Mouse (Mus musculus) MEL (cell line): ENCODE results near the gene Gm49345. TPM values are rescaled to one million over a fixed set of nuclear protein-coding genes. Genes with fewer than 3 reads are reported as not detected.

Experiments used
- DNase-seq: peaks from one replicate; pipeline ENCODE4 v3.0.0; 2011; ENCODE audit warnings: low read depth, low spot score
- H3K27ac ChIP-seq: 2 replicates; pipeline ENCODE4 v1.5.1; 2012; ENCODE audit warnings: low read depth, mild to moderate bottlenecking, control low read depth, low read length, moderate library complexity; ENCODE audit not compliant: control insufficient read depth
- H3K27me3 ChIP-seq, 2 experiments: fragments of 150-350 bp in 1 of 2; sonication (generic) in 1 of 2; 2 replicates each; pipeline ENCODE4 v1.6.1; 2012; ENCODE audit warnings: low read length in 2 of 2, mild to moderate bottlenecking in 2 of 2, improper control_type of control experiment in 1 of 2, moderate library complexity in 1 of 2; ENCODE audit not compliant: insufficient read depth in 2 of 2, control insufficient read depth in 1 of 2
- H3K36me3 ChIP-seq, 2 experiments: 2 replicates each; pipeline ENCODE4 v1.6.1; 2012 to 2014; ENCODE audit warnings: low read length in 2 of 2, improper control_type of control experiment in 1 of 2, inconsistent platforms in 1 of 2, mild to moderate bottlenecking in 1 of 2; ENCODE audit not compliant: insufficient read depth in 2 of 2, control insufficient read depth in 1 of 2
- H3K4me1 ChIP-seq, 2 experiments: fragments of 150-350 bp in 1 of 2; sonication (generic) in 1 of 2; 2 replicates each; pipeline ENCODE4 v1.6.1; 2012; ENCODE audit warnings: low read length in 2 of 2, improper control_type of control experiment in 1 of 2, mild to moderate bottlenecking in 1 of 2; ENCODE audit not compliant: insufficient read depth in 2 of 2, control insufficient read depth in 1 of 2
- H3K4me3 ChIP-seq, 2 experiments: fragments of 150-350 bp in 1 of 2; sonication (generic) in 1 of 2; 2 replicates each; pipeline ENCODE4 v1.5.1; 2012; ENCODE audit warnings: low read depth in 2 of 2, low read length in 2 of 2, mild to moderate bottlenecking in 2 of 2, moderate library complexity in 2 of 2, control low read depth in 1 of 2, improper control_type of control experiment in 1 of 2; ENCODE audit not compliant: control insufficient read depth in 1 of 2, insufficient read depth in 1 of 2
- H3K79me2 ChIP-seq: 2 replicates; pipeline ENCODE4 v1.6.1; 2012; ENCODE audit warnings: mild to moderate bottlenecking, low read length, moderate library complexity; ENCODE audit not compliant: control insufficient read depth, poor library complexity, insufficient read depth
- H3K9ac ChIP-seq: 2 replicates; pipeline ENCODE4 v1.6.1; 2012; ENCODE audit warnings: low read depth, mild to moderate bottlenecking, control low read depth, low read length, moderate library complexity; ENCODE audit not compliant: control insufficient read depth, poor library complexity, severe bottlenecking
- H3K9me3 ChIP-seq: fragments of 150-350 bp; sonication (generic); replicated peaks from 2 replicates; pipeline ENCODE4 v1.6.1; 2012; ENCODE audit warnings: mild to moderate bottlenecking, low read length, improper control_type of control experiment, moderate library complexity; ENCODE audit not compliant: insufficient read depth
- BHLHE40 ChIP-seq: IDR thresholded peaks from 2 replicates; pipeline ENCODE4 v1.6.1; 2012; ENCODE audit warnings: low read depth, mild to moderate bottlenecking, inconsistent platforms, low read length, improper control_type of control experiment, borderline replicate concordance
- CHD1 ChIP-seq: IDR thresholded peaks from 2 replicates; pipeline ENCODE4 v1.6.1; 2012; ENCODE audit warnings: low read depth, mild to moderate bottlenecking, inconsistent platforms, low read length, improper control_type of control experiment
- CTCF ChIP-seq, 3 experiments: IDR thresholded peaks in 2 of 3; conservative IDR thresholded peaks in 1 of 3; 2 replicates each; pipeline ENCODE4 v1.5.1; 2011 to 2012; ENCODE audit warnings: low read length in 3 of 3, low read depth in 2 of 3, mild to moderate bottlenecking in 2 of 3, improper control_type of control experiment in 1 of 3, inconsistent platforms in 1 of 3, mixed read lengths in 1 of 3, moderate library complexity in 1 of 3; ENCODE audit not compliant: control insufficient read depth in 1 of 3, insufficient read depth in 1 of 3, poor library complexity in 1 of 3, severe bottlenecking in 1 of 3
- ELF1 ChIP-seq: IDR thresholded peaks from 2 replicates; pipeline ENCODE4 v1.6.1; 2014; ENCODE audit warnings: low read depth, mild to moderate bottlenecking, inconsistent platforms, low read length, improper control_type of control experiment, moderate library complexity
- EP300 ChIP-seq, 2 experiments: IDR thresholded peaks; 2 replicates each; pipeline ENCODE4 v1.6.1; 2011; ENCODE audit warnings: improper control_type of control experiment in 2 of 2, low read length in 2 of 2, low read depth in 1 of 2, mild to moderate bottlenecking in 1 of 2
- GATA1 ChIP-seq: IDR thresholded peaks from 2 replicates; pipeline ENCODE4 v1.6.1; 2011; ENCODE audit warnings: low read depth, low read length, improper control_type of control experiment
- HCFC1 ChIP-seq: IDR thresholded peaks from 2 replicates; pipeline ENCODE4 v1.6.1; 2012; ENCODE audit warnings: low read depth, mild to moderate bottlenecking, inconsistent platforms, low read length, improper control_type of control experiment, moderate library complexity
- KAT2A ChIP-seq: conservative IDR thresholded peaks from 2 replicates; pipeline ENCODE4 v1.6.1; 2012; ENCODE audit warnings: low read depth, low read length, improper control_type of control experiment, inconsistent platforms
- MAZ ChIP-seq: IDR thresholded peaks from 2 replicates; pipeline ENCODE4 v1.6.1; 2012; ENCODE audit warnings: low read depth, mild to moderate bottlenecking, inconsistent platforms, low read length, improper control_type of control experiment
- MEF2A ChIP-seq: IDR thresholded peaks from 2 replicates; pipeline ENCODE4 v1.6.1; 2014; ENCODE audit warnings: low read depth, mild to moderate bottlenecking, inconsistent platforms, low read length, improper control_type of control experiment; ENCODE audit not compliant: poor library complexity, insufficient replicate concordance, severe bottlenecking; ENCODE audit errors: extremely low read depth
- MXI1 ChIP-seq: IDR thresholded peaks from 2 replicates; pipeline ENCODE4 v1.6.1; 2011; ENCODE audit warnings: mild to moderate bottlenecking, low read depth, low read length, improper control_type of control experiment
- MYC ChIP-seq: IDR thresholded peaks from 2 replicates; pipeline ENCODE4 v1.6.1; 2011; ENCODE audit warnings: low read depth, mild to moderate bottlenecking, low read length, improper control_type of control experiment, moderate library complexity
- NELFE ChIP-seq: IDR thresholded peaks from 2 replicates; pipeline ENCODE4 v1.6.1; 2011; ENCODE audit warnings: low read depth, low read length, improper control_type of control experiment
- NRF1 ChIP-seq: IDR thresholded peaks from 2 replicates; pipeline ENCODE4 v1.6.1; 2014; ENCODE audit warnings: low read depth, mild to moderate bottlenecking, inconsistent platforms, low read length, improper control_type of control experiment, moderate library complexity; ENCODE audit not compliant: poor library complexity, insufficient read depth, severe bottlenecking
- POLR2A ChIP-seq, 2 experiments: IDR thresholded peaks; 2 replicates each; pipeline ENCODE4 v1.6.1; 2011 to 2012; ENCODE audit warnings: low read length in 2 of 2, mild to moderate bottlenecking in 2 of 2, control low read depth in 1 of 2, improper control_type of control experiment in 1 of 2, low read depth in 1 of 2, moderate library complexity in 1 of 2; ENCODE audit not compliant: control insufficient read depth in 1 of 2, insufficient read depth in 1 of 2, poor library complexity in 1 of 2
- RAD21 ChIP-seq: IDR thresholded peaks from 2 replicates; pipeline ENCODE4 v1.6.1; 2011; ENCODE audit warnings: mild to moderate bottlenecking, low read depth, low read length, improper control_type of control experiment
- RCOR1 ChIP-seq: IDR thresholded peaks from 2 replicates; pipeline ENCODE4 v1.6.1; 2012; ENCODE audit warnings: low read depth, mild to moderate bottlenecking, inconsistent platforms, low read length, improper control_type of control experiment
- SIN3A ChIP-seq: IDR thresholded peaks from 2 replicates; pipeline ENCODE4 v1.6.1; 2012; ENCODE audit warnings: low read length, improper control_type of control experiment, inconsistent platforms
- SMC3 ChIP-seq: IDR thresholded peaks from 2 replicates; pipeline ENCODE4 v1.6.1; 2011; ENCODE audit warnings: low read depth, low read length, improper control_type of control experiment
- TCF12 ChIP-seq: IDR thresholded peaks from 2 replicates; pipeline ENCODE4 v1.6.1; 2014; ENCODE audit warnings: low read depth, mild to moderate bottlenecking, inconsistent platforms, low read length, improper control_type of control experiment, moderate library complexity
- UBTF ChIP-seq: IDR thresholded peaks from 2 replicates; pipeline ENCODE4 v1.6.1; 2012; ENCODE audit warnings: low read depth, mild to moderate bottlenecking, inconsistent platforms, low read length, improper control_type of control experiment, moderate library complexity, borderline replicate concordance; ENCODE audit not compliant: insufficient read depth
- USF1 ChIP-seq: IDR thresholded peaks from 2 replicates; pipeline ENCODE4 v1.6.1; 2014; ENCODE audit warnings: low read depth, mild to moderate bottlenecking, inconsistent platforms, low read length, improper control_type of control experiment, moderate library complexity
- USF2 ChIP-seq, 2 experiments: IDR thresholded peaks; 2 replicates each; pipeline ENCODE4 v1.6.1; 2011 to 2012; ENCODE audit warnings: improper control_type of control experiment in 2 of 2, low read length in 2 of 2, borderline replicate concordance in 1 of 2, inconsistent platforms in 1 of 2, low read depth in 1 of 2, mild to moderate bottlenecking in 1 of 2; ENCODE audit not compliant: insufficient read depth in 1 of 2
- ZC3H11A ChIP-seq: IDR thresholded peaks from 2 replicates; pipeline ENCODE4 v1.6.1; 2012; ENCODE audit warnings: low read depth, mild to moderate bottlenecking, inconsistent platforms, low read length, improper control_type of control experiment
- ZKSCAN1 ChIP-seq: IDR thresholded peaks from 2 replicates; pipeline ENCODE4 v1.6.1; 2012; ENCODE audit warnings: low read depth, mild to moderate bottlenecking, inconsistent platforms, low read length, improper control_type of control experiment, moderate library complexity
- ZMIZ1 ChIP-seq: IDR thresholded peaks from 2 replicates; pipeline ENCODE4 v1.6.1; 2012; ENCODE audit warnings: low read depth, mild to moderate bottlenecking, inconsistent platforms, low read length, improper control_type of control experiment, moderate library complexity
- polyA plus RNA-seq, 2 experiments: library from polyadenylated mRNA; stranded (reverse) in 1 of 2; unstranded in 1 of 2; fragments of >175 nt in 1 of 2; fragments of >200 nt in 1 of 2; gene quantifications; 2 replicates each; pipeline versions ENCODE4 v1.2.1 to v1.2.4; 2012; ENCODE audit warnings: low replicate concordance in 2 of 2, low read depth in 1 of 2; ENCODE audit not compliant: insufficient read length in 2 of 2, insufficient read depth in 1 of 2, missing spikeins in 1 of 2
- total RNA-seq: library from RNA; depleted of rRNA; stranded (reverse); fragments of 300-350 nt; gene quantifications from 2 replicates; pipeline ENCODE4 v1.2.3, GENCODE M21; 2012

Gm49345 gene
- total and polyA plus RNA-seq, 3 experiments = 0.54 to 1.7 TPM; not detected in 1

DNA sequence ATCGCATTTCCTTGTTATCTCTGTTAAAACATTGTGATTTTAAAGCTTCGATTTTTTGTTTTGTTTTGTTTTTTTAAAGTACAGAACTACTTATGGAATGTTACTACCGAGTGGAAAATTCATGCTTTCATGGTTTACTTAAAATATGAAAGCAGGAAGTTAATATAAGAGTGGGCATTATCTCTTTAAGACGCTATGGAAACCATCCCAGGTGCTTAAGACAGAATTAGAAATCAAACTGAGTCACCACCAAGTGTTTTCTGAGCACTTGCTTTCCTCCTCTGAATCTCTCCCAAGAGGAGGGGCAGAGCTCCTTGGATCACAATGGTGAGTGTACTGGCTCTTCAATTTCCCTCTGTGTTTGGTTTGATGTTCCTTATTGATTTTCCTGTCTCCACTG, 27.5 kb downstream of the Gm49345 start:
- H3K9ac ChIP-seq = peak overlapping the region; percentile 34; the same call in 1 of the 2 replicates
- H3K36me3 ChIP-seq = no peaks in the 10 kb centered on the region
- H3K79me2 ChIP-seq = no peaks in the 10 kb centered on the region
- DNase-seq = peak; percentile 54
- H3K27ac ChIP-seq = no peak overlapping the region
- TF ChIP-seq MYC (no peak), USF1 (no peak), EP300 (IDR thresholded peaks at IDR 0.05; ENCODE audit: low read depth in 1 of 2, low read length in 2 of 2) (no peak), ELF1 (no peak), TCF12 (no peak), KAT2A (no peak)
- no peaks in the 10 kb centered on the region for H3K27me3 ChIP-seq
- H3K9me3 ChIP-seq = no peaks in the 10 kb centered on the region
- H3K4me3 ChIP-seq = peak overlapping the region; percentile 36 to 41
- no peaks in the 10 kb centered on the region for H3K4me1 ChIP-seq

- no peak for TF ChIP-seq SMC3
- no peak for TF ChIP-seq MYC
- no peak for TF ChIP-seq NRF1
- TF ChIP-seq GATA1 = no peak
- TF ChIP-seq RCOR1 = no peak
- peak; percentile 66 for TF ChIP-seq SIN3A
- no peak for TF ChIP-seq MXI1
- TF ChIP-seq ZC3H11A = no peak
- no peak for TF ChIP-seq USF2 (IDR thresholded peaks at IDR 0.05; ENCODE audit: borderline replicate concordance in 1 of 2, insufficient read depth in 1 of 2, low read depth in 1 of 2, low read length in 2 of 2)
- no peak for TF ChIP-seq MAZ
- TF ChIP-seq CHD1 = no peak
- no peak for TF ChIP-seq UBTF
- 0 out of 6 replicates have a peak, but pooled peaks of 1 of the 3 experiments have one; percentile 6 for TF ChIP-seq CTCF (IDR thresholded peaks at IDR 0.05 in 2 of 3, conservative IDR thresholded peaks at IDR 0.05 in 1 of 3; ENCODE audit: control insufficient read depth in 1 of 3, insufficient read depth in 1 of 3, low read depth in 2 of 3, low read length in 3 of 3, poor library complexity in 1 of 3, severe bottlenecking in 1 of 3)
- TF ChIP-seq USF1 = peak; percentile 28; the same call in 1 of the 2 replicates
- TF ChIP-seq MEF2A = no peak
- TF ChIP-seq ELF1 = peak; percentile 66
- TF ChIP-seq POLR2A (IDR thresholded peaks at IDR 0.05; ENCODE audit: control insufficient read depth in 1 of 2, insufficient read depth in 1 of 2, low read depth in 1 of 2, low read length in 2 of 2, poor library complexity in 1 of 2) = peak in 1 of 2 experiments; percentile 19; a peak in 1 of 4 replicates
- no peak for TF ChIP-seq ZKSCAN1
- no peak; the same call in 1 of the 2 replicates for TF ChIP-seq BHLHE40
- TF ChIP-seq NELFE = no peak
- TF ChIP-seq ZMIZ1 = no peak
- no peak for TF ChIP-seq RAD21
- no peak; the same call in 1 of the 2 replicates for TF ChIP-seq KAT2A
- TF ChIP-seq HCFC1 = peak; percentile 75
- H3K27me3 ChIP-seq = no peaks in the 10 kb centered on the region
- no peaks in the 10 kb centered on the region for H3K4me1 ChIP-seq
- H3K9ac ChIP-seq = peak within 1 kb of the TSS; percentile 34
- no peaks in the 10 kb centered on the region for H3K9me3 ChIP-seq
- peak within 1 kb of the TSS; percentile 62 to 67 for H3K4me3 ChIP-seq
- H3K79me2 ChIP-seq = no peaks in the 10 kb centered on the region
- H3K36me3 ChIP-seq = no peaks in the 10 kb centered on the region
- no peak within 1 kb of the TSS for H3K27ac ChIP-seq
- DNase-seq = peak; percentile 90
Measured at GRCm38 (mm10) chr13:67609066-67609876, 28.3 kb downstream of the Gm49345 start, which contains the start of gene Zfp729b. Gene Zfp729b, minus strand, starts transcription at chr13:67609707.
